Mouse (Mus musculus) G1E (cell line): ENCODE results near the gene Slc28a1.

ENCODE experiments used
- CTCF ChIP-seq: IDR thresholded peaks from 2 replicates; pipeline ENCODE4 v1.5.1; 2012; ENCODE audit warnings: low read depth, low read length, inconsistent platforms, mixed read lengths
- GATA1 ChIP-seq: IDR thresholded peaks from 2 replicates; pipeline ENCODE4 v1.6.1; 2012; ENCODE audit warnings: borderline replicate concordance, low read length, inconsistent platforms, mixed read lengths
- GATA2 ChIP-seq: IDR thresholded peaks from 2 replicates; pipeline ENCODE4 v1.6.1; 2012; ENCODE audit warnings: low read depth, low read length, inconsistent platforms, borderline replicate concordance
- POLR2AphosphoS5 ChIP-seq: IDR thresholded peaks from 2 replicates; pipeline ENCODE4 v1.6.1; 2012; ENCODE audit warnings: low read depth, low read length, inconsistent platforms; ENCODE audit not compliant: insufficient replicate concordance

- TF ChIP-seq POLR2AphosphoS5 (no peak), CTCF (no peak), GATA1 (no peak), GATA2 (no peak)
Observed at GRCm38 (mm10) chr7:81173931-81174330, 59.3 kb downstream of the Slc28a1 start.
